Mouse (Mus musculus) spleen, adult 2 months (tissue): ENCODE data around the gene Tmf1.

ENCODE experiments used
- CTCF ChIP-seq: fragments of 200-500 bp; IDR thresholded peaks from 2 replicates; pipeline ENCODE4 v1.5.1; 2011; ENCODE audit warnings: mild to moderate bottlenecking, inconsistent platforms; ENCODE audit not compliant: insufficient read depth, insufficient read length, insufficient replicate concordance; ENCODE audit errors: extremely low read depth
- POLR2A ChIP-seq: fragments of 200-500 bp; IDR thresholded peaks from 2 replicates; pipeline ENCODE4 v1.6.1; 2011; ENCODE audit warnings: low read depth, low read length, inconsistent platforms

DNA sequence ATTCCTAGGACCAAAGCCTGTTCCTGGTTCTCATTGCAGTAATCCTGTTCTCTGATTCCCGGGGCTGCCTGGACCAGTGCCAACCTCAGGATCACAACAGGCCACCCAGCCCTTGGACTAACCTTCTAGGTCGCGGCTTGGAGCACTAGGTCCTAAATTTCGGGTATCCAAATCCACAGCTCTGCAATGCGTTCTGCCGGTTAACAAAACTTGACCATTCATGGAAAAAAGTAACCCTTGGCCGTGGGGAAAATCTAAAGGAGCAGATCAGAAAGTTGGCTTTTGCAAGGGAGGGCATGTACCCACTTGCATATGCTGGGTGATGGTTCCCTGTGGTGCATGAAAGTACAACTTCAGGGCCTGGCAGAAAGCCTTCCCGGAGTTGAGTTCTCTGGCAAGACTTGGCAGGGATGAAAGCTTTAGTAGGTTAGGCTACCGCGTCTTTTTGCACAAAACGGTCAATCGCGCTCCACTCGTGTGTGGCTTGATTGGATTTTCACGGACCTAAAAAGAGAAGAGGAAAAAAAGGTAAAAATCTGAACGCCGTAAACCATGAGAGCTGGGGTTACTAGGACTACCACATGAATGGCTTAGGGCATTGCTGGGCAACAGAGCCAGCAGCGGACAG is 31.1 kb downstream of the Tmf1 start:
- TF ChIP-seq POLR2A (no peak), CTCF (no peak)
